ENCODE assay signal across 8 mouse cellular contexts in the genomic region with DNA sequence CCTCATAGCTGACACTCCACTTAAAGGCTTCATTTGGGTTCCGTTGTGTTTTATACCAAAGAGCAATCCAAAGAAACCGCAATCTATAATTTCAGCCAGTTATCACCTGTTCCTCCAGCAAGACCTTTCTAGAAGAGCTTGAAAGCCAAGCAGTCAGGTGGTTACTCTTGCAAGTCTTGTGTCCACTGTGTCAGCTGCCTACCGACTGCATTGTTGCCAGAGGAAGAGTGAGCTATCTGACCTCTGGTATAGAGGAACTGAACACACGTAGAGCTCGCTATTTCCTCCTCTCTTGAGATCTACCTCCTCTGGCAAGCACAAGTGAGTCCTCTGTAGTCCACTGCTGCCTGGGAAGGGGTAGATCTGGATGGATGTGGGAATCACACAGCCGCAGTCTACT. TPM values are rescaled to one million over a fixed set of nuclear protein-coding genes. Genes with fewer than 3 reads are reported as not detected.
DNase-seq lines count a peak whose midpoint lies in the region; ATAC-seq and TF ChIP-seq lines count a peak whose summit lies in the region.

No protein-coding gene starts in this region.

- no peak for TF ChIP-seq CTCF in lung, postnatal 0 days (IDR thresholded peaks at IDR 0.05)
- TF ChIP-seq CTCF in lung, adult 2 months (IDR thresholded peaks at IDR 0.05; ENCODE audit: insufficient read depth, low read length) = no peak

- H3K9me3 ChIP-seq in lung, postnatal 0 days (ENCODE audit: low read length) = no peaks in the 10 kb centered on the region
- peaks cover 9% of the 10 kb centered on the region; the same call in 1 of the 2 replicates for H3K9me3 ChIP-seq in embryonic facial prominence, embryonic 14.5 days (ENCODE audit: control insufficient read depth, low read length)
- no peaks in the 10 kb centered on the region for H3K9me3 ChIP-seq in limb, embryonic 10.5 days (replicated peaks)
- H3K9me3 ChIP-seq in neural tube, embryonic 14.5 days (ENCODE audit: control insufficient read depth, low read length) = no peaks in the 10 kb centered on the region

- H3K4me1 ChIP-seq in lung, postnatal 0 days (ENCODE audit: insufficient read depth, low read depth, low read length) = no peaks in the 10 kb centered on the region
- H3K4me1 ChIP-seq in lung, adult 2 months (ENCODE audit: control insufficient read depth, insufficient read depth, low read length) = peaks cover 4% of the 10 kb centered on the region; the same call in 1 of the 2 replicates
- peaks cover 9% of the 10 kb centered on the region for H3K4me1 ChIP-seq in embryonic facial prominence, embryonic 14.5 days (ENCODE audit: control insufficient read depth, insufficient read depth, low read length)
- peaks cover 15% of the 10 kb centered on the region for H3K4me1 ChIP-seq in limb, embryonic 10.5 days
- no peaks in the 10 kb centered on the region for H3K4me1 ChIP-seq in neural tube, embryonic 14.5 days (ENCODE audit: control insufficient read depth, insufficient read depth, low read length)

- H3K27me3 ChIP-seq in lung, postnatal 0 days (replicated peaks; ENCODE audit: insufficient read depth, low read length) = no peaks in the 10 kb centered on the region
- no peaks in the 10 kb centered on the region for H3K27me3 ChIP-seq in embryonic facial prominence, embryonic 14.5 days (replicated peaks; ENCODE audit: control insufficient read depth, insufficient read depth, low read length)
- no peaks in the 10 kb centered on the region for H3K27me3 ChIP-seq in limb, embryonic 10.5 days (ENCODE audit: low read depth, poor library complexity, severe bottlenecking)
- no peaks in the 10 kb centered on the region for H3K27me3 ChIP-seq in neural tube, embryonic 14.5 days (ENCODE audit: control insufficient read depth, insufficient read depth, low read length)

- WGBS in lung, postnatal 0 days = 28% methylated on average over 6 of the region's 6 CpGs
- WGBS in lung, adult 2 months = 29% methylated on average over 6 of the region's 6 CpGs
- 43% methylated on average over 6 of the region's 6 CpGs for WGBS in embryonic facial prominence, embryonic 14.5 days
- WGBS in limb, embryonic 10.5 days = 61% methylated on average over 6 of the region's 6 CpGs
- WGBS in neural tube, embryonic 14.5 days = 46% methylated on average over 6 of the region's 6 CpGs

- TF ChIP-seq POLR2A in lung, adult 2 months (IDR thresholded peaks at IDR 0.05; ENCODE audit: borderline replicate concordance, extremely low read depth, low read depth, low read length) = no peak

- no peak overlapping the region for H3K27ac ChIP-seq in lung, postnatal 0 days (ENCODE audit: low read length)
- H3K27ac ChIP-seq in embryonic facial prominence, embryonic 14.5 days (replicated peaks; ENCODE audit: low read depth, low read length) = no peak overlapping the region
- H3K27ac ChIP-seq in limb, embryonic 10.5 days = 0 out of 2 replicates have a peak overlapping the region, but pooled peaks have one; percentile 92
- H3K27ac ChIP-seq in neural tube, embryonic 14.5 days (ENCODE audit: low read depth, low read length) = no peak overlapping the region

- DNase-seq in lung, postnatal 0 days (ENCODE audit: low spot score) = peak; percentile 21
- no peak for DNase-seq in lung, adult 2 months
- DNase-seq in embryonic facial prominence, embryonic 14.5 days (ENCODE audit: low spot score) = no peak
- DNase-seq in limb, embryonic 10.5 days (ENCODE audit: low spot score) = no peak
- DNase-seq in right cerebral cortex, postnatal 4 days = no peak
- no peak for DNase-seq in ovary, adult 18-20 months (ENCODE audit: low spot score)
- DNase-seq in right cerebral cortex, postnatal 36 days (ENCODE audit: low spot score in 2 of 2) = no peak

- ATAC-seq in lung, postnatal 0 days = no peak
- no peak for ATAC-seq in embryonic facial prominence, embryonic 14.5 days (ENCODE audit: low read depth)
- no peak for ATAC-seq in neural tube, embryonic 14.5 days (ENCODE audit: low read depth)

- H3K4me2 ChIP-seq in lung, postnatal 0 days (replicated peaks; ENCODE audit: low read depth, low read length) = peak overlapping the region; percentile 91
- peak overlapping the region; percentile 93 for H3K4me2 ChIP-seq in embryonic facial prominence, embryonic 14.5 days (ENCODE audit: low read depth, low read length)
- H3K4me2 ChIP-seq in neural tube, embryonic 14.5 days (ENCODE audit: low read depth, low read length) = peak overlapping the region; percentile 76

- no peak overlapping the region; the same call in 1 of the 2 replicates for H3K9ac ChIP-seq in lung, postnatal 0 days (replicated peaks; ENCODE audit: low read depth)
- peak overlapping the region; percentile 81 for H3K9ac ChIP-seq in embryonic facial prominence, embryonic 14.5 days (ENCODE audit: low read depth, low read length)
- no peak overlapping the region for H3K9ac ChIP-seq in neural tube, embryonic 14.5 days (replicated peaks; ENCODE audit: low read depth, low read length)

- H3K4me3 ChIP-seq in lung, postnatal 0 days (ENCODE audit: low read depth, low read length) = peak overlapping the region; percentile 71
- H3K4me3 ChIP-seq in lung, adult 2 months (replicated peaks; ENCODE audit: extremely low read depth, low read depth, low read length) = no peak overlapping the region
- H3K4me3 ChIP-seq in embryonic facial prominence, embryonic 14.5 days (ENCODE audit: low read depth, low read length) = peak overlapping the region; percentile 76
- peak overlapping the region; percentile 88 for H3K4me3 ChIP-seq in limb, embryonic 10.5 days
- peak overlapping the region; percentile 75; the same call in 1 of the 2 replicates for H3K4me3 ChIP-seq in neural tube, embryonic 14.5 days (ENCODE audit: low read depth, low read length)

- no peaks in the 10 kb centered on the region for H3K36me3 ChIP-seq in lung, postnatal 0 days (ENCODE audit: insufficient read depth, low read length)
- 0 out of 2 replicates have a peak, but pooled peaks cover 8% of the 10 kb centered on the region for H3K36me3 ChIP-seq in embryonic facial prominence, embryonic 14.5 days (ENCODE audit: control insufficient read depth, insufficient read depth, low read length)
- peaks cover 17% of the 10 kb centered on the region for H3K36me3 ChIP-seq in limb, embryonic 10.5 days
- no peaks in the 10 kb centered on the region for H3K36me3 ChIP-seq in neural tube, embryonic 14.5 days (ENCODE audit: control insufficient read depth, insufficient read depth, low read length)

- no peak for TF ChIP-seq EP300 in lung, postnatal 0 days (IDR thresholded peaks at IDR 0.05)

RNA-seq across cellular contexts. Expression of a gene that starts 0.8 kb away (rescaled TPM):
- polyA plus RNA-seq in lung, postnatal 0 days (2015; fragmentation: Nextera tagmentation; extraction: Ambion mirVana) = 5.2 and 8.2 TPM in 2 replicates
- 0.50 and 1.1 TPM in 2 replicates for polyA plus RNA-seq in lung, adult 2 months (2012; rRNA removed)
- 42.6 and 46.3 TPM in 2 replicates for polyA plus RNA-seq in embryonic facial prominence, embryonic 14.5 days (2014; fragmentation: Nextera tagmentation; extraction: Ambion mirVana)
- polyA plus RNA-seq in limb, embryonic 10.5 days (2016; fragmentation: Nextera tagmentation; extraction: Ambion mirVana) = 36.0 and 39.0 TPM in 2 replicates
- polyA plus RNA-seq in neural tube, embryonic 14.5 days (2014; fragmentation: Nextera tagmentation; extraction: Ambion mirVana) = 5.2 and 8.4 TPM in 2 replicates

RNA-seq across cellular contexts. Expression of a gene that starts 27.0 kb away (rescaled TPM):
- 133 and 137 TPM in 2 replicates for polyA plus RNA-seq in lung, postnatal 0 days (2015; fragmentation: Nextera tagmentation; extraction: Ambion mirVana)
- 44.8 and 48.8 TPM in 2 replicates for polyA plus RNA-seq in lung, adult 2 months (2012; rRNA removed)
- polyA plus RNA-seq in embryonic facial prominence, embryonic 14.5 days (2014; fragmentation: Nextera tagmentation; extraction: Ambion mirVana) = 214 and 219 TPM in 2 replicates
- 201 and 210 TPM in 2 replicates for polyA plus RNA-seq in limb, embryonic 10.5 days (2016; fragmentation: Nextera tagmentation; extraction: Ambion mirVana)
- 218 and 238 TPM in 2 replicates for polyA plus RNA-seq in neural tube, embryonic 14.5 days (2014; fragmentation: Nextera tagmentation; extraction: Ambion mirVana)
